Mouse (Mus musculus): ENCODE measurements at regions not wholly inside any gene's neighbourhood (a gene's known extent, or its start where the extent isn't known, plus 50 kb on each side); places are given as distances from the start of the nearest gene placed in this dataset.

DNA sequence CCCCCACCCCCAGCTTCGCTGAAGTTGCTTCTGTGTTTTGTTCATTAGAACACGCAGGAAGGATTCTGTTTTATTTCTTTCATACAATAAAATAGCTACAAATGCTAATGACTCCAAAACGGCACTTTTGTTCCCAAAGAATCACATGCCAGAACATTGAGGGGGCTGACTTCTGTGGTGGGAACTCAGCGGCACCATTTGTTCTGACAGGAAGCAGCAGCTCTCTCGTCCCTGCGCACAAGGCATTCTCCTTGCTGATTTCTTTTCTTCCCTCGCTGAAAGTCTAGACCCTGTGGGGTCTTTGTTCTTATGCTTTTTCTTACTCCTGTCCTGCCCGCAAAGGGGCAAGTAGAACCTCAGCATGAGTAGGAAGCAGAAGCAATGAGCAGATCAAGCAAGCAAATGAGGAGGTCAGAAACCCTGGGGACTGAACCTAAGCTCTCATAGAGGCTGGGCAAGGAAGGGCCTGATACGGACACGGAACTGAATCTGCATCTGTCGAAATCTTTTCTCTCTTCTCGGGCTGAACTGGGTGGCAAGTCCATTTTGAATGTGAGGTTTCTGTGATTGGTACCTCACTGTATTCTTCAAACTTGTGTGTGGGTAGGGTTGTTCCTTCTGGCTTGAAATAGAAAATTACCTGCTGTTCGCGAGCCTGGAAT, 256.5 kb downstream of the Tmsb4x start:
- TF ChIP-seq EP300 (IDR thresholded peaks at IDR 0.05; ENCODE audit: low read depth), result no peak
- TF ChIP-seq CTCF (IDR thresholded peaks at IDR 0.05; ENCODE audit: low read depth), result no peak

Measured in heart, postnatal 0 days (tissue).